Mouse (Mus musculus) ES-CJ7 (cell line): ENCODE measurements around the gene Zfp870.

Source experiments
- DNase-seq: peaks from one replicate; pipeline ENCODE4 v3.0.0; 2011; ENCODE audit warnings: low read depth, low spot score

Gene Zfp870

DNA sequence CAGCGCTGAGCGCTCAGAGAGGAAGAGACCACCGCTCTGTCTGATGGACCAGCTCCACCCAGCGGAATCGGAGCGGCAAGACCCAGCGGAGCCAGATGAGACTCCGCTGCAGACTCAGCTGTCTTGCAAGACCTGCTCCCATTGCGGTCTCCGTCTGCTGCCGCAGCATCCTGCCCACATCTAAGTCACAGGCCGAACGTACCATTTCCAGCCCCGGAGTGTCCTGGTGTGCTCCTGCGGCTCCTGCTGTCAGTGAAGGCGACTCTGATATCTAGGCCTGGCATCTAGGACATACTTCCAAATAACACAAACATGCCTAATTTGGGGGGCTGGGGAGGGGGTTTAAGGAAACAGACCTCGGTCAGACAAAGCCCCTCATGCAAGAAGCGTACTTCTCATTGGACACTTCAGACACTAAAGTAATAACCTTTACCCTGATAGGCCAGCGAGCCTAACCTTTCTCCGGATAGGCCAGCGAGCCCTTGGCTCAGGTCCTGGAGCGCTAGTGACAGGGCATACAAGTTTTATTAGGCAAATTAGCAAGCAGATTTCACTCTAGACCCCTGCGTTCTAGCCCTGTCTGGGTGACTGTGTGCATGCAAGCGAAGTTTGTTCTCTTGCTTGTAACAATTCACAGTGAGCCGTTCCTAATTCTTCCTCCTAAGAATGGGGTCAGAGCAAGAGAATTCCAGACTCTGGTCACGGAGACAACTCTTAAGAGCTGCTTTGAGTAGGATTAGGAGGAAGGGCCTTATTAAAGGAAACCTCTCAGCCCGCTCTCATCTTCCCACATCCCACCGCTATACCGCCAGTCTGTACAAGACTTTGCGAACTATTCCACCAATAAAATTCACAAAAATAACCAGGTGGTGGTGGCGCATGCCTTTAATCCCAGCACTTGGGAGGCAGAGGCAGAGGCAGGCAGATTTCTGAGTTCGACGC lies at the start of gene Zfp870:
Zfp870 (minus strand) TSS at position 404 of the 942 bp plus-strand sequence.
- DNase-seq: peak; percentile 94

DNA sequence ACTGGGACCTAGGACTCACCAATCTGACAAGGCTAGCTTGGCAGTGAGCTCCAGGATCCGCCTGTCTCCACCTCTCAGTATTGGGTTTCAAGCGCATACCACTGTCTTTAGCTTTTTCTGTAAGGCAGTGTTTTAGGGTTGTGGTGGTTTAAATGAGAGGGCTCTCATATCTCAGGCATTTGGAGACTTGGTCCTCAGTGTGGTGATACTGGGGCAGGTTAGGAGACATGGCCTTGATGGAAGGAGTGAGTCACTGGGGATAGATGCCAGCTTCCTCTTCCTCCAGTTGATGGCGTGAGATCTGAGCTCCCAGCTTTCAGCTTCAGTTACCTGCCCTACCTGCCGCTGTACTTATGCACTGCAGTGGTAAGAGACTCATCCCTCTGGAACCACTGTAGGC lies 48.4 kb upstream of the Zfp870 start:
- DNase-seq: no peak

GRCm38 (mm10) chr17:32927803-32928202 lies 36.4 kb upstream of the Zfp870 start:
- DNase-seq: no peak

DNA sequence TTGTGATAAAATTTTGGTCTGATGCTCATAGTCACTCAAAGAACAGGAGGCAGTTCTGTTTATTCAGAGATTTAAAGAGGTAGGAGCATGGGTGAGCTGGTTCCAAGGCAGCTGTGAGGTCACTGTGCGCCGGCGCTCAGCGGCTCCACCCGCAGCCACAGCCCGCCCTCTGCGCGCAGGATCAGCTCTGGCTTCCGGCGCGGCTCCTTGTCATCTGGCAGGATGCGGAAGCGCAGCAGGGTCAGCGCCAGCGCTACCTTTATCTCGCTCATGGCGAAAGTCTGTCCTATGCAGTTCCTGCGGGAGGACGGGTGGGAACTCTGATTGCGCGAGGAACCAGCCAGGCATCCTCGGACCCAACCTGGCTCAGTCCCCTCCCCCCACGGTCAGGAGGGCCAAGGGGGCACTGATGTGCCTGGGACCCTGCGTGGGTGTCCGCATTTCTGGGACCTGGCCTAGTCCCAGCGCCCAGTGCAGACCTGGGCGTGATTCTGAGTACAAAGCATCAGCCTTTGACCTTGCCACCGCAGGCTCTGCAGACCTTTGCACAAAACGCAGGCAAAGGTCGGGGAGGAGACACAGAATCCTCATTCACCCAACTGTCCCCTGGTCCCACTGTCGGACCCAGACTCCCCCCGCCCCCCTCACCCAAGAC lies 33.3 kb upstream of the Zfp870 start:
- peak; percentile 77 for DNase-seq

GRCm38 (mm10) chr17:32923681-32924080 lies 32.2 kb upstream of the Zfp870 start:
- DNase-seq: peak; percentile 19

DNA sequence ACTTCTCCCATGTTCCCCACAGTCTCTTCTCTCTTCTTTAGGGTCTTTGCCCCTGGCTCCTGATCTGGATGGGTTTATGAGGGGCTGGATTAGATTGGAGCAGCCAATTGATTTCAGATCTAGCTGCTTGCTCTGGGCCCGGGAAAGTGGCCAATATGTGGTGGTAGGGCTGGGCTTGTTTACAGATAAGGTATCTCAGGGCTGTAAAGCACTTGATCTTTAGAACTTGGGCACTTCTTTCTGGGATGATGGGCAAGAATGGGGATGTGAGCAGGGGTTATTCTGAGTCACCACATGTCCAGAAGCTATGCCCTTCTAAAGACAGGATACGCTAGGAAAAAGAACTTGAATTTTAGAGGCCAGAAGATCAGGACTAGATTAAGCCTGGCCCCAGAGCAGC lies 27.7 kb upstream of the Zfp870 start:
- DNase-seq: no peak

DNA sequence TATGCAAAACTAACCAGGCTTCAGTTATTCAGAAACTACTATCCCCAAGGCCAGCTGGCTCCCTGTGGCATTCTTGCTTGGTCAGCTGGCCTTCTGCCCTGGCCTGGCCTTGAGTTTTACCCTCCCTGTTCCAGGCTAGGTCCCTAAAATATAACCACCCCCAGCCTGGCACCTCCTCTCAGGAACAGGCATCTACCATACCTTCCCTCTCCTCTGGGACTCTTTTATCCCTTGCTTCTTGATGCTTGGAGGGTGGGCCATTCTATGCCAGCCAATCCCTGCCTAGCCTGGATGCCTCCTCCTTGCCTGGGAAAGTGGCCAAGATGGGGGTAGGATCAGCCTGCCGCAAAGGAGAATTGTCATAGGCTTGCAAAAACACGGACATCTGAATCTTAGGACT lies 25.7 kb upstream of the Zfp870 start, which contains the start of gene Cyp4f14:
Cyp4f14 (minus strand) TSS at position 212 of the 400 bp plus-strand sequence.
- DNase-seq: no peak

- DNase-seq: no peak
These were observed 24.6 kb upstream of the Zfp870 start for GRCm38 (mm10) chr17:32916075-32916474.

GRCm38 (mm10) chr17:32906172-32906571 lies 14.7 kb upstream of the Zfp870 start:
- DNase-seq: no peak

DNA sequence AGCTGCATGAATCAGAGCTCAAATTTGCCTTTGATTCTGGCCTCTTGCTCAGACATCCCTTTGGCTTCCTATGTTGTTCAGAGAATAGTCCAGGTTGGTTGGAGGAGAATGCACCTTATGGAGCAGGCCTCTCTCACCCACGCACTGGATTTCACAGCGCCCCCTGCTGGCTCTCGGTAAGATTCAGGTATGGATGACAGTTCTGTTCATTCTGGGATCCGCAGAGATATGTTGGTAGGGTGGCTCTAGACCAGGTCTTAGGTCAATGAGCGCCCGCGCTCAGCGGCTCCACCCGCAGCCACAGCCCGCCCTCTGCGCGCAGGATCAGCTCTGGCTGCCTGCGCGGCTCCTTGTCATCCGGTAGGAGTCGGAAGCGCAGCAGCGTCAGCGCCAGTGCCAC lies 13.8 kb upstream of the Zfp870 start:
- DNase-seq: peak; percentile 89

DNA sequence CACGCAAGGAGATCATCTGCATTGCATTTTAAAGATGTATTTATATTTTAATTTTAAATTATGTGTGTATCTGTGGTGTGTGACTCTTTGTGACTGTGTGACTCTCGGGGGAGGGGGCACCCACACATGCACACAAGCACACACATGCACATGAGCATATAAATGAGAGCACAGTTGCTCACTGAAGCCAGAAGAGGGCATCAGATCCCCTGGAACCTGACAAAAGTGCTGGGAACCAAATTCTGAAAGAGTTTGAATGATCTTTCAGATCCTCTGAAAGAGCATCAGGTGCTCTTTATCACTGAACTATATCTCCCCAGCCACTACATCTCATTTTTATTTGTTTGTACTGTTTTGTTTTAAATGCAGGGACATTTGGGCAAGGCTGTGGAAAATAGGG lies 13.0 kb upstream of the Zfp870 start:
- DNase-seq: peak; percentile 48

DNA sequence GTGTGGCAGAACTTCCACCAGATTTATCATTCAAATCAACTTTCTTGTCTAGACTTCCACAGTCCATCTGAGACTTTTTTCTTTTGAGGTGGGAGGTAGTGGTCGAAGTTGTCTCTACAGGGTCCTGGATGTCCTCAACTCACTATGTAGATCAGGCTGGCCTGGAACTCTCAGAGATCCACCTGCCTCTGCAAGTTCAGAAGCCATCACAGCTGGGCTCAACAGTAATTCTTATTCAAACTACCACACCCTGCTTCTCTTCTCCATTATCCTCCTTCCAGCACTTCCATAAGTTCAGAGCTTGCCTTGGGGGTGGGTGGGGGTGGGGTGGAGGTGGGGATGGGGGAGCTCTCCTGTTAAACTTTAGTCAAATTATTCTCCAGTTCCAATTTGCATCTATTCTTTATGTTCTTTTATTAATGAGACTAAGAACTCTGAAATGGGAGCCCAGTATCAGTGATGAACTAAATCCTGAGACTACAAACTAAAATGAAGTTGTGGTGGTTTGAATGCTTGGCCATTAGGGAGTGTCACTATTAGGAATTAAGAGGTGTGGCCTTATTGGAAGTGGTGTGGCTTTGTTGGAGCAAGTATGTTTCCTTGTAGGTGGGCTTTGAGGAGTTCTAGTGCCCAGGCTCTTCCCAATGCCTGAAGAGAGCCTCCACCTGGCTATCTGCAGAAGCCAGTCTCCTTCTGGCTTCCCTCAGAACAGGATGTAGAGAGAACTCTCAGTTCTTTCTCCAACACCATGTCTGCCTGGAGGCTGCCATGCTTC lies 10.5 kb upstream of the Zfp870 start:
- DNase-seq: peak; percentile 78

- DNase-seq: peak; percentile 36
These were observed 4.0 kb upstream of the Zfp870 start for GRCm38 (mm10) chr17:32895421-32895820.

DNA sequence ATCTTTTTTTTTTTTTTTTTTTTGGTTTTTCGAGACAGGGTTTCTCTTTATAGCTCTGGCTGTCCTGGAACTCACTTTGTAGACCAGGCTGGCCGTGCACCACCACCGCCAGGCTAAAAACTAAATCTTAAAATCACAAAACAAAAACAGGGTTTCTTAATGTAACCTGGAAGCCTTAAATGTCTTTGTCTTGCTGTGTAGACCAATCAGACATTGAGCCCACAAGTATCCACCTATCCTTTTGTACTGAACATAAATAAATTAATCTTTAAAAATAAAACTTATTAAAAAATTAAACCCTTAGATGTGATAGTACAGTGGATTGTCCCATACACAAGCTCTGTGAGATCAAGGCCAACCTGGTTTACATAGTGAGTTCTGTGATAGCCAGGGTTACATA lies 2.5 kb upstream of the Zfp870 start:
- no peak for DNase-seq

DNA sequence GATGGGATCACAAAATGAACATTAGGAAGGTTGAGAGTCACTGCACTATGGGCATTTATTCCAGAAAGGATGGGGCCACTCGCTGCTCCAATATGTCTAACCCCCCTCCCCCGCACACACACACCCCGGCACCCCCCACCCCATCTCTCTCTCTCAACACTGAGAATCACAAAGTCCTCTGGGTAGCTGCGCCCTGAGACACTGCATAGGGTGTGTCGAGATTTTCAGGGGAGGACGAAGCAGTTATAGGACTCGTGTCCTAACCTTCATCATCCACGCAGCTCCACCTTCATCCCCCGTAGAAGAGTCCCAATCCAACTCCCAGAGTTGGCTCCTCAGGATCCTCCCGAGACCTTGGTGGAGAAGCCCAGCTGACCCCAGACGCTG lies 597 bp downstream of the Zfp870 start:
- DNase-seq: no peak

DNA sequence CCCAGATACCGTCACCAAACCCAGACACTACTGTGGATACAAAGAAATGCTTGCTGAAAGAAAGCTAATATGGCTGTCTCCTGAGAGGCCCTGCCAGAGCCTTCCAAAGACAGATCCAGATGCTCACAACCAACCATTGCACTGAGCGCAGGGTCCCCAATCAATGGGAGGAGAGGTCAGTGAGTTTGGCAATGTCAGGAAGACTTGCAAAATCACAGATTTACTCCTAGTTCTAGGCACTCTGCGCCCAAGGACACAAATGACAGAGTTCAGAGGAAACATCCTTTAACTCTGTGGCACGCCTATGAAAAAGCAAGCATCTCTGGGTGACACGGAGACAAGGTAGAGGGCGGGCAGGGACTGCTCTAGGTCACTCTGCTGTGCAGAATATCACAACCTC lies 1.8 kb downstream of the Zfp870 start:
- DNase-seq: no peak

GRCm38 (mm10) chr17:32880320-32881218 lies 10.9 kb downstream of the Zfp870 start:
- no peak for DNase-seq

GRCm38 (mm10) chr17:32878773-32879172 lies 12.7 kb downstream of the Zfp870 start:
- DNase-seq: peak; percentile 74

GRCm38 (mm10) chr17:32877471-32878171 lies 13.8 kb downstream of the Zfp870 start:
- peak; percentile 74 for DNase-seq

- DNase-seq: no peak
These were observed 18.7 kb downstream of the Zfp870 start for GRCm38 (mm10) chr17:32872696-32873095.
